Mouse (Mus musculus) E14TG2a.4 (cell line): Measurements from ENCODE around the gene Gm9508.
"Not testable (repeated sequence)": the region's sequence is repeated elsewhere in the genome, so short reads cannot be mapped to it uniquely, and the experiment has no call there.

Experiments used
- CTCF ChIP-seq: conservative IDR thresholded peaks from 2 replicates; pipeline ENCODE4 v1.5.1; 2014; ENCODE audit warnings: low read length
- POU5F1 ChIP-seq: IDR thresholded peaks from 2 replicates; pipeline ENCODE4 v1.6.1; 2014; ENCODE audit warnings: low read length, borderline replicate concordance

DNA sequence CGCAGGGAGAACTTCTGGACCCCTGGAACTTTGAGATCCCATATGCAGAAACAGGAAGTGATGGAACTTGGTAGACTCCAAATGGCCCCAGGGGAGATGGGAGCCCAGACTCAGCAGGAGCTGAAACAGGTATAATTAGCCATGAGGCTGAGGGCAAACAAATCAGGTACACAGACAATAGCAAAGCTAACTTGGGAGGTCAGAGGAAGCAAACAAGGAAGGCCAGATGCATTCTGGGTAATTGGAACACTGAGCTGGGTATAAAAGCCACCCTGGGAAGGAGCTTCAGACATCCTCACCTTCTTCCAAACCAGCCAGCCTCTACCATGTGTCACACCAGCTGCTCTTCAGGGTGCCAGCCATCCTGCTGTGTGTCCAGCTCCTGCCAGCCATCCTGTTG lies 23.3 kb upstream of the Gm9508 start, which contains the start of gene Krtap12-1:
- not testable (repeated sequence) for TF ChIP-seq CTCF, POU5F1
